Mouse (Mus musculus) adrenal gland, postnatal 36 days (tissue): ENCODE results near the gene Olfr1226. TPM values are rescaled to one million over a fixed set of nuclear protein-coding genes. Genes with fewer than 3 reads are reported as not detected.
"Not testable (repeated sequence)": the region's sequence is repeated elsewhere in the genome, so short reads cannot be mapped to it uniquely, and the experiment has no call there.

Experiments used
- DNase-seq, 2 experiments: peaks; one replicate each; pipeline ENCODE4 v3.0.0; 2021; ENCODE audit warnings: mixed read lengths in 1 of 2
- long read RNA-seq, 2 experiments: library from polyadenylated mRNA; stranded (forward); transcript quantifications; one replicate each; pipeline ENCODE4 v2.0.0; 2021; ENCODE audit warnings: borderline sequencing depth in 2 of 2
- total RNA-seq, 2 experiments: library from RNA; stranded (reverse); gene quantifications; 2 replicates each; pipeline ENCODE4 v1.2.3; 2021

Gene Olfr1226
- not detected for total RNA-seq
- long read RNA-seq, experiment 1: 0 reads
- long read RNA-seq, experiment 2: 0 reads

DNA sequence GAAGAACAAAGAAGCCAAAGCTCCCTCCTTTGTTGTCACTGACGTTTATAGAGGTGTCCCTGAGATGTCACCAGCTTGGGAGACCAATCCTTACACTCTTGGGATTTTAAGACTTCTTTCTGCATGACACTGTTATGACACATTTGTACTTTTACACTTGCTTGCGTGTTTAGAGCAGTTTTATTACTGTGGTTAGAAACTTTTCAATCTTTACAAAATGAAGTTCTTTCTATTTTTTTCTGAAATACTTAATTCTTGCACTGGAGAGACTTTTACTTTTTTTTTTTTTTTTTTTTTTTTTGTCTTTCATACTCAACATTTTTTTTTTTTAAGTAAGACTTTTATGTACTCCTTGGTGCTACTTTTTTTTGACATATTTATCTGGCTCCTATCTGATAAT lies at the start of gene Olfr1226:
TSS of gene Olfr1226 (minus strand) at position 101 of the 400 bp plus-strand sequence.
- no peak for DNase-seq

DNA sequence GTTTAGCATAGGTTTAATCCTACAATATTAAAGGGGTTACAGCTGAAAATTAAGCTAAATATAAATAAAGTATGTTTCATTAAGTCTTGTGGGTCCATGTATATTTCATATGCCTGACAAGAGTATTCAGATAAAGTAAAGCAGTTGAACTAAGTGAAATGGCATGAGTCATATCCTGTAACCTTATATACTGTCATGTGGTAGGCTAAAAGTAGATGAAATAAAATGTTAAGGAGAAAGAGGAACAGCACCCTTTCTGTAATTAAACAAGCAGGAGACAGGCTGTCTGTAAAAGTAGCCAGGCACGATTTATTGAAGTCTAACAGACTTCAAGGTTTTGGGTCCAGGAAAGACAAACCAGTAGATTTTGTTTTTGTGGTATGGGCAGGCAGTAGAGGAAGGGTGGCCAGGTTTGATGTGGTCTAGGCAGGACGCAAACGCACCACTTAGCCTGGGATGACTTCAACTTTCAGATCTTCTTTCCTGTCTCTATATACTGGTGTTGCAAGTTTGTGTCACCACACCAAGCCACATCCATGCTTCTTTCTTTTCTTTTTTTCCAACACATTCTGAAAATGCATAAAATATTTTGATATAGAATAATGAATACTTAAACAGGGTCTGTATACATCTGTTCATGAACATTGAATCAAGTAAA lies 3.4 kb downstream of the Olfr1226 start:
- no peak for DNase-seq

- DNase-seq: no peak
Observed at GRCm38 (mm10) chr2:89174569-89174968, 25.3 kb downstream of the Olfr1226 start, which contains the start of gene Olfr1225. Gene Olfr1225 (minus strand): TSS chr2:89174669.

DNA sequence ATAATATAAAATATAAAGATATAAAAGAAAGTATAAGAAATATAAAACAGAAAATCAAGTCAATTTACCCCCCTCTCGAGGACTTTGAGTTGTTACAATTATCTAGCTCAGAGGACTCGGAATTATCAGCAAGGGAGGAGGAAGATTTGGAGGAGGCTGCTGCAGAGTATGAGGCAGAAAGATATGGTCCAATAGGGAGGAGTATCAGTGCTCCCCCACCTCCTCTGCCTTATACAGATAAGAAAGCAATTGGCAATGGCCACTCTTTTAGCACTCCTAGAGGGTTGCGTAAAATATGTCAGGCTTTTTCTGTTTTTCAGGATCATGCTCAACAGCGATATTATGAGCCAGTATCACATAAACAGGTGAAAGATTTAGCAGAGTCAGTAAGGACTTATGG lies 35.1 kb downstream of the Olfr1226 start:
- DNase-seq: not testable (repeated sequence)

GRCm38 (mm10) chr2:89163991-89164390 lies 35.9 kb downstream of the Olfr1226 start, which contains the start of gene Olfr1224-ps1:
Gene Olfr1224-ps1 (minus strand): TSS chr2:89164091.
- DNase-seq: not testable (repeated sequence)

DNA sequence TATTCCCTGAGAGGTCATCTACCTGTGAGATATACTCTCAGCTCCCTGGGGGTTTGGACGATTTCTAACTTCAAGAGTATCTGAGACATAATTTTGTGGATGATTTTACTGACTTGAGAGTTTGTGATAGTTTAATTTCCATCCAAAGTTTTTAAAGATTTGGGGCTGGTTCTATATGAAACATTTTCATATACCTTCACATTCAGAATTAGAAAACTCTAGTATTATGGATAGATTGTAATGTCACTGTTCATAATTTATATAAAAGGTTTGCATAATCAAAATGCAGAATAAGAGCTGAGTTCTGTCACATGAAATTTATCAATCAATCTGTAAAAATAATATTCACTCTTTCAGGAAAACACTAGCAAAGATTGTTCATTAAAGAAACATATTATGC lies 48.4 kb downstream of the Olfr1226 start, which contains the start of gene Olfr1223:
TSS of gene Olfr1223 (minus strand) at position 101 of the 400 bp plus-strand sequence.
- DNase-seq: no peak

Other genes with a start within 250 kb of the Olfr1226 start
- not detected for gene Olfr1212, start 246.1 kb downstream of the Olfr1226 start, total RNA-seq
- not detected for gene Gm13762, start 219.8 kb downstream of the Olfr1226 start, total RNA-seq
- gene Olfr1214, start 207.4 kb downstream of the Olfr1226 start, total RNA-seq: not detected
- gene Olfr1215, start 193.1 kb downstream of the Olfr1226 start, total RNA-seq: not detected
- not detected for gene Olfr1216, start 181.7 kb downstream of the Olfr1226 start, total RNA-seq
- not detected for gene Olfr1217, start 168.0 kb downstream of the Olfr1226 start, total RNA-seq
- not detected for gene Olfr1218, start 138.9 kb downstream of the Olfr1226 start, total RNA-seq
- gene Olfr1219, start 116.5 kb downstream of the Olfr1226 start, total RNA-seq: not detected
- not detected for gene Olfr1220, start 93.2 kb downstream of the Olfr1226 start, total RNA-seq
- gene Olfr1221, start 82.8 kb downstream of the Olfr1226 start, total RNA-seq: not detected
- not detected for gene Olfr1222, start 67.0 kb downstream of the Olfr1226 start, total RNA-seq
- not detected for gene Olfr1223, start 48.5 kb downstream of the Olfr1226 start, total RNA-seq
- gene Olfr1224-ps1, start 36.0 kb downstream of the Olfr1226 start, total RNA-seq: not detected
- not detected for gene Olfr1225, start 25.4 kb downstream of the Olfr1226 start, total RNA-seq
- gene Olfr1228, start 54.0 kb upstream of the Olfr1226 start, total RNA-seq: not detected
- not detected for gene Olfr1229, start 88.0 kb upstream of the Olfr1226 start, total RNA-seq
- gene Olfr1230, start 97.2 kb upstream of the Olfr1226 start, total RNA-seq: not detected
- gene Olfr1231, start 107.0 kb upstream of the Olfr1226 start, total RNA-seq: not detected
- not detected for gene Olfr1232, start 129.6 kb upstream of the Olfr1226 start, total RNA-seq
- not detected for gene Olfr1233, start 142.3 kb upstream of the Olfr1226 start, total RNA-seq
- gene Olfr1234, start 164.8 kb upstream of the Olfr1226 start, total RNA-seq: not detected
- gene Olfr1238, start 209.6 kb upstream of the Olfr1226 start, total RNA-seq: not detected
- gene Olfr1239, start 220.4 kb upstream of the Olfr1226 start, total RNA-seq: not detected
- gene Olfr1240, start 243.0 kb upstream of the Olfr1226 start, total RNA-seq: not detected